Mouse (Mus musculus) adrenal gland, postnatal 14 days (tissue): ENCODE measurements at regions not wholly inside any gene's neighbourhood (a gene's known extent, or its start where the extent isn't known, plus 50 kb on each side); places are given as distances from the start of the nearest gene placed in this dataset.

ENCODE experiments used
- DNase-seq: peaks from one replicate; pipeline ENCODE4 v3.0.0; 2021; ENCODE audit warnings: mixed read lengths

GRCm38 (mm10) chr5:27963765-27964164 is 107.4 kb upstream of the Insig1 start:
- no peak for DNase-seq

GRCm38 (mm10) chr5:27995186-27995585 is 76.0 kb upstream of the Insig1 start:
- peak; percentile 75 for DNase-seq

- no peak for DNase-seq
Observed at GRCm38 (mm10) chr5:27997751-27998150, 73.4 kb upstream of the Insig1 start.

GRCm38 (mm10) chr5:28002922-28003321 is 68.2 kb upstream of the Insig1 start:
- no peak for DNase-seq

- DNase-seq, result no peak
Observed at GRCm38 (mm10) chr5:28003756-28004486, 67.2 kb upstream of the Insig1 start.

GRCm38 (mm10) chr5:28004487-28004827 is 66.7 kb upstream of the Insig1 start:
- DNase-seq, result no peak

GRCm38 (mm10) chr5:28009386-28009785 is 61.8 kb upstream of the Insig1 start:
- DNase-seq, result no peak

GRCm38 (mm10) chr5:28009871-28010270 is 61.3 kb upstream of the Insig1 start:
- DNase-seq, result no peak

- no peak for DNase-seq
Observed at GRCm38 (mm10) chr5:28010529-28010928, 60.6 kb upstream of the Insig1 start.

- DNase-seq, result peak; percentile 37
Observed at GRCm38 (mm10) chr5:28012496-28012895, 58.7 kb upstream of the Insig1 start.

- no peak for DNase-seq
Observed at GRCm38 (mm10) chr5:28013619-28014273, 57.4 kb upstream of the Insig1 start.

- DNase-seq, result no peak
Observed at GRCm38 (mm10) chr5:28019864-28020263, 51.3 kb upstream of the Insig1 start.
